Mouse (Mus musculus) liver, embryonic 14.5 days (tissue): ENCODE measurements at regions not wholly inside any gene's neighbourhood (a gene's known extent, or its start where the extent isn't known, plus 50 kb on each side); places are given as distances from the start of the nearest gene placed in this dataset.
A peak's percentile ranks its signal among the peaks of the same experiment; 100 is the strongest.

Source experiments
- ATAC-seq: fragments of 200-750 bp; cut with Nextera tagmentation; 2 replicates; pipeline ENCODE4 v1.8.0; 2017; ENCODE audit warnings: moderate number of reproducible peaks, mild to moderate bottlenecking, moderate library complexity; ENCODE audit not compliant: insufficient read depth
- DNase-seq, 3 experiments: peaks; one replicate each; pipeline ENCODE4 v3.0.0-alpha.2; 2012 to 2013; ENCODE audit warnings: low read depth in 3 of 3, low spot score in 3 of 3
- H3K27ac ChIP-seq: fragments of 300-500 bp; sonication (generic); 2 replicates; pipeline ENCODE4 v1.5.1; 2014; ENCODE audit warnings: moderate library complexity, mild to moderate bottlenecking, control low read depth, inconsistent platforms
- H3K27me3 ChIP-seq: fragments of 300-500 bp; sonication (generic); 2 replicates; pipeline ENCODE4 v1.6.1; 2014; ENCODE audit warnings: mild to moderate bottlenecking, low read length, moderate library complexity; ENCODE audit not compliant: control insufficient read depth, insufficient read depth
- H3K36me3 ChIP-seq: fragments of 300-500 bp; sonication (generic); replicated peaks from 2 replicates; pipeline ENCODE4 v1.6.1; 2014; ENCODE audit warnings: low read depth; ENCODE audit not compliant: control insufficient read depth, insufficient read depth
- H3K4me1 ChIP-seq, 2 experiments: fragments of 200-500 bp in 1 of 2; fragments of 300-500 bp in 1 of 2; sonication (generic) in 1 of 2; replicated peaks; 2 replicates each; pipeline ENCODE4 v1.6.1; 2012 to 2014; ENCODE audit warnings: antibody characterized with exemption in 1 of 2, inconsistent platforms in 1 of 2, low read length in 1 of 2; ENCODE audit not compliant: control insufficient read depth in 2 of 2, insufficient read depth in 2 of 2
- H3K4me2 ChIP-seq: fragments of 300-500 bp; sonication (generic); 2 replicates; pipeline ENCODE4 v1.6.1; 2014; ENCODE audit warnings: low read depth, mild to moderate bottlenecking, control low read depth, moderate library complexity
- H3K4me3 ChIP-seq, 2 experiments: fragments of 200-500 bp in 1 of 2; fragments of 300-500 bp in 1 of 2; sonication (generic) in 1 of 2; 2 replicates each; pipeline ENCODE4 v1.5.1; 2012 to 2014; ENCODE audit warnings: low read depth in 2 of 2, low read length in 2 of 2, mild to moderate bottlenecking in 2 of 2, control low read depth in 1 of 2, inconsistent platforms in 1 of 2, moderate library complexity in 1 of 2; ENCODE audit not compliant: insufficient read depth in 1 of 2
- H3K9ac ChIP-seq: fragments of 300-500 bp; sonication (generic); replicated peaks from 2 replicates; pipeline ENCODE4 v1.6.1; 2014; ENCODE audit warnings: mild to moderate bottlenecking, control low read depth, moderate library complexity
- H3K9me3 ChIP-seq: fragments of 300-500 bp; sonication (generic); 2 replicates; pipeline ENCODE4 v1.6.1; 2016; ENCODE audit warnings: low read length, mixed read lengths; ENCODE audit not compliant: control insufficient read depth
- CTCF ChIP-seq: IDR thresholded peaks from 2 replicates; pipeline ENCODE4 v1.5.1; 2016; ENCODE audit warnings: antibody characterized with exemption, low read depth, control low read depth
- EP300 ChIP-seq: IDR thresholded peaks from 2 replicates; pipeline ENCODE4 v1.6.1; 2016; ENCODE audit warnings: antibody characterized with exemption, low read depth
- WGBS: fragments of 180-500 bp; shearing (Covaris S2); extraction: QIAGEN DNeasy Blood & Tissue Kit; methylation state at CpG from one replicate; pipeline ENCODE4 v1.1.7; 2014; ENCODE audit not compliant: insufficient replicate concordance; 5-methylcytosine and 5-hydroxymethylcytosine counted together

DNA sequence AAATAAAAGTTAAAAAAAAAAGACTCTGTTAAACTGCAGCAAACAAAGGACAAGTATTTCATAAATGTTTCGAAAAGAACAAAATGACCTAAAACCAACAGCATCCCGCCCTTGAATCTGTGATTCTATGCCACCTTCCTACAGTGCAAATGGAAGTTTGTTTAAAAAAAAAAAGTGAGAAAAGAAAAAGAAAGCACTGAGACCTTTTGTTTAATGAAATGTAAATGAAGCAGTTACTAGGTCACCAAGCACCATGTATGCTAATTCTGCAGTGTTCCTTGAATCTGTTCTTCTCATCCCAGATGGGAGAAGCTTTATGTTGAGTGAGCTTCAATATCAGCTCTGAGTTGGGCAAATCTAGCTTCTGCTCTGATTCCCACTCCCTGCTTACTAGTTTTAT is 64.8 kb downstream of the Dnajb9 start:
- Histone ChIP-seq H3K4me1 (no peaks in the 10 kb centered on the region), H3K36me3 (no peaks in the 10 kb centered on the region), H3K4me3 (no peak overlapping the region), H3K27me3 (no peaks in the 10 kb centered on the region), H3K9me3 (no peaks in the 10 kb centered on the region), H3K27ac (no peak overlapping the region), H3K4me2 (no peak overlapping the region), H3K9ac (no peak overlapping the region)
- DNase-seq (no peak), ATAC-seq (no peak)
- 43% methylated on average over 2 of the region's 2 CpGs for WGBS
- TF ChIP-seq EP300 (no peak), CTCF (no peak)

DNA sequence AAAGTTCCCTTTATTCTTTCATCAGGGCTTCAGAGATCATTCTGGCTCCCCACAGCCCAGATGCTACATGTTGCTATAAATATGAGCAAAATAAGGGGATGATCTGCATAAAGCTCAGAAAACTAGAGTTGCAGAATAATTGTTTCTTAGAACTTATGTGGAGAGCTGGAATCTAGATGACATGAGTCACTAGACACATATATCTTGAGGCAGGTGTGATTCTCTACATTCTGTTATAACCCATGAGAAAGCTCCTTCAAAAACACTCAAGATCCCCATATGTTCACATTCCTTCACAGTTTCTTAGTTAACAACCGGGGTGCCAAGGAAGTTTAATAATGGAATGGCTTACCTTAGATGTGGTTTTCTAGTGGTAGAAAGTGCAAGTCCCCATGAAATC is 71.1 kb downstream of the Dnajb9 start:
- 65% methylated on average over 1 of the region's 1 CpGs for WGBS
- no peaks in the 10 kb centered on the region for H3K27me3 ChIP-seq
- no peaks in the 10 kb centered on the region for H3K36me3 ChIP-seq
- no peaks in the 10 kb centered on the region for H3K9me3 ChIP-seq
- H3K4me3 ChIP-seq = no peak overlapping the region
- no peak overlapping the region for H3K4me2 ChIP-seq
- H3K9ac ChIP-seq = no peak overlapping the region
- no peaks in the 10 kb centered on the region for H3K4me1 ChIP-seq
- DNase-seq (no peak), ATAC-seq (no peak)
- no peak overlapping the region for H3K27ac ChIP-seq
- TF ChIP-seq EP300 (no peak), CTCF (no peak)

DNA sequence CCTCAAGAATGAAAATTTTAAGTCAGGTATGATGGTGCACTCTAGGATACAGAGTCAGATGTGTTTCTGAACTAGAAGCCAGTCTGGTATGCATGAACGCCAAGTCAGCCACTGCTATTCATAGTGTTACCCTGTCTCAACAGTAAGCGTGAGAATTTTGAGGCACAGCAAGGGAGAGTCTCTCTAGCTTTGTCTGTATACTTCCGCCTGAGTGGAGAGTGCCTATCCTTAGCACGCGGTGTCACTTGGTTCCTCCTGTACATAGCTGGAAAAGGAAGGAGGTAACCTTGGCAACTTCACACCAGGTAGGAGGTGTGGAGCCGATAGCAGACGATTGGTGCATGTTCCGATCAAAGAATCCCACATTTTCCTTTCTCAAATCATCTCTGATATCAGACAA is 81.3 kb downstream of the Dnajb9 start:
- H3K4me1 ChIP-seq = no peaks in the 10 kb centered on the region
- H3K9ac ChIP-seq = no peak overlapping the region
- no peak overlapping the region for H3K4me2 ChIP-seq
- no peaks in the 10 kb centered on the region for H3K36me3 ChIP-seq
- WGBS = 72% methylated on average over 8 of the region's 8 CpGs
- no peak overlapping the region for H3K27ac ChIP-seq
- TF ChIP-seq EP300 = no peak
- TF ChIP-seq CTCF = no peak
- ATAC-seq (no peak), DNase-seq (no peak)
- H3K9me3 ChIP-seq = no peaks in the 10 kb centered on the region
- no peaks in the 10 kb centered on the region for H3K27me3 ChIP-seq
- no peak overlapping the region for H3K4me3 ChIP-seq

DNA sequence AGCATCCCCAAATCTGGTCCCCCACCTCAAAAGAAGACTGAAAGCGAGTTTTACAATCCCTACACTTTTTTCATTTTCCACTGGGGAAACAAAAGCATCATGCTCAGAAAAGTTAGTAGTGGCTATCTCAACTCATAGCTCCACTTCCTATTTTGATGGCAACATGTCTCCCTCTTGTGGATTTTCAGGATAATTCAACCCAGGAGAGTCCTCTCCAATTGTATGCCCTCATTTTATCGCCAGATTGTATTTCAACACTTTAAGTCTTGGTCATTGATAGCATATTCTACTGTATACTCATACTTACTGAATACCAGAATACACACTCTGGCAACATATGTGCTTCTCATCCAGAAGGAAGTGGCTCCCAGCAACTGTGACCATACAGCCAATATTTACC is 105.0 kb downstream of the Dnajb9 start:
- H3K27me3 ChIP-seq = no peaks in the 10 kb centered on the region
- peak; percentile 13; the same call in 1 of the 2 replicates for TF ChIP-seq CTCF
- TF ChIP-seq EP300 = no peak
- H3K9ac ChIP-seq = no peak overlapping the region
- no peak for ATAC-seq
- H3K9me3 ChIP-seq = no peaks in the 10 kb centered on the region
- H3K27ac ChIP-seq = no peak overlapping the region
- H3K4me3 ChIP-seq = no peak overlapping the region
- DNase-seq = no peak
- H3K36me3 ChIP-seq = no peaks in the 10 kb centered on the region
- WGBS = 29% methylated on average over 2 of the region's 2 CpGs
- H3K4me2 ChIP-seq = no peak overlapping the region
- no peaks in the 10 kb centered on the region for H3K4me1 ChIP-seq

DNA sequence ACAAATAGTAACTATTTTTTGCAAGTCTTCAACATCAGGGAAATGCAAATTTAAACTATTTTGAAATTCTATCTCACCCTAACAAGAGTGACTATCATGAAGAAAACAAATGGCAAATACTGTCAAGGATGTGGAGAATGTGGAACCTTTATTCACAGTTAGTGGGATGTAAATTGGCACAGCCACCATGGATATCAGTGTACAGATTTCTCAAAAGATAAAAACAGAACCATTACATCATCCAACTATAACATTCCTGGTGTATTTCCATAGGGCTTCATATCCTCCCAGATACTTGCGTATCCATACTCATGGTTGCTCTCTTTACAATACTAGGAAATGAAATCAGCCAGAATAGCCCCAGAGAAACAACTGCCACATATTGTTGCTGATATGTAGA is 110.9 kb downstream of the Dnajb9 start:
- Histone ChIP-seq H3K4me2 (no peak overlapping the region), H3K36me3 (no peaks in the 10 kb centered on the region), H3K9ac (no peak overlapping the region), H3K9me3 (no peaks in the 10 kb centered on the region), H3K27ac (no peak overlapping the region), H3K4me3 (no peak overlapping the region), H3K4me1 (no peaks in the 10 kb centered on the region), H3K27me3 (no peaks in the 10 kb centered on the region)
- ATAC-seq (no peak), DNase-seq (no peak)
- WGBS = 64% methylated on average over 1 of the region's 1 CpGs
- TF ChIP-seq CTCF = no peak
- TF ChIP-seq EP300 = no peak
